Mouse (Mus musculus) inflammation-experienced regulatory T-cells, adult 16 weeks (primary cell): Measurements from ENCODE around the gene Srpk2. TPM values are rescaled to one million over a fixed set of nuclear protein-coding genes. Genes with fewer than 3 reads are reported as not detected.

ENCODE experiments used
- polyA plus RNA-seq: library from polyadenylated mRNA; unstranded; fragments of 100-300 nt; shearing (Covaris generic); gene quantifications from one replicate; pipeline ENCODE4 v1.2.1, GENCODE M21; 2017

The Srpk2 gene
- polyA plus RNA-seq, result 66.3 TPM

DNA sequence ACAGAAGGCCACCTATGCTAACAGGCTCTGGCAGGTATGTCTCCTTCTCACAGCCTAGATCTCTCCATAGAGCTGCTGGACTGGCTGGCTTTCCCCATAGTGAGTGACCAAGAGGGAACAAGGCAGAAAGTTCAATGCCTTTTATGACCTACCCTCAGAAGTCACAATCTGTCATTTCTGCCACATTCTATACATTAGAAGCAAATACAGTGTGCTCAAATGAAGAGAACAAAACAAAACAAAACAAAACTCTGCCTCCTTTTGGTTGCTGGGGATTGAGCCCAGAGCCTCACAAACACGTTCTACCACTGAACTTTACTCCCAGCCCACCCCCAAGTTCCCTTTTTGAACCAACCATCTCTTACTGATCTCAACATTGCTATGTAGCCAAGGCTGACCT, at the start of gene Srpk2:
Srpk2 (minus strand) TSS at position 101 of the 400 bp plus-strand sequence.

Other genes starting within 250 kb of the Srpk2 start
- gene Pus7, start 99.1 kb upstream of the Srpk2 start, polyA plus RNA-seq, result 18.2 TPM
- 24.1 TPM for gene Rint1, start 103.1 kb upstream of the Srpk2 start, polyA plus RNA-seq
- gene Tomm7, start 159.5 kb upstream of the Srpk2 start, polyA plus RNA-seq, result 80.3 TPM